Mouse (Mus musculus): Measurements from ENCODE around the gene Pxylp1. TPM values are rescaled to one million over a fixed set of nuclear protein-coding genes. Genes with fewer than 3 reads are reported as not detected.

Gene Pxylp1
- polyA plus RNA-seq, 1 experiment from 2014 or later: 6.5 TPM

DNA sequence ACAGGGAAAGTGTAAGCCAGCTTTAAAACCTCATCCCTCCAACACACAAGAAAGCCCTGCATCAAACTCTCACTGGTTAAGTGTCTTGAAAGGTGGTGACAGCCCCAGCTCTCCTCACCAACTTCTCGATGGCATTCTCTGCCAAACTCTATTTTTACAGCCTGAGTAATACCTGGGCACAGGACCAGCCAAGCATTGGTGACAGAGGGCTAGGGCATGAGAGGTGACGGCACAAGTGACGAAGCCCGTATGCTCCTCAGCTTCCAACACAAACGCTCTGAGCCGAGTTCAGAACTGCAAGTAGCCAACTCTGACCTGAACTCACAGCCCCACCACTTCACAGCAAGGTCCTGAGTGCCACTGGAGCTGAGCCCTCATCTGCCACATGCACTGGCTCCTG, 13.4 kb downstream of the Pxylp1 start:
- H3K4me3 ChIP-seq (ENCODE audit: low read depth, low read length): no peak overlapping the region
- no peak for TF ChIP-seq CTCF (IDR thresholded peaks at IDR 0.05)
- TF ChIP-seq EP300 (IDR thresholded peaks at IDR 0.05): no peak
- no peaks in the 10 kb centered on the region for H3K27me3 ChIP-seq (replicated peaks; ENCODE audit: insufficient read depth, low read length)
- H3K36me3 ChIP-seq (ENCODE audit: insufficient read depth, low read length): no peaks in the 10 kb centered on the region
- H3K9me3 ChIP-seq (ENCODE audit: low read length): no peaks in the 10 kb centered on the region
- H3K27ac ChIP-seq (ENCODE audit: low read length): no peak overlapping the region
- ATAC-seq (peak; percentile 21; the same call in 1 of the 2 replicates), DNase-seq (ENCODE audit: low spot score) (no peak)
- H3K4me2 ChIP-seq (replicated peaks; ENCODE audit: low read depth, low read length): no peak overlapping the region
- no peaks in the 10 kb centered on the region for H3K4me1 ChIP-seq (ENCODE audit: insufficient read depth, low read depth, low read length)
- 68% methylated on average over 6 of the region's 6 CpGs for WGBS
- no peak overlapping the region for H3K9ac ChIP-seq (replicated peaks; ENCODE audit: low read depth)

GRCm38 (mm10) chr9:96878464-96878863, 14.0 kb downstream of the Pxylp1 start:
- H3K36me3 ChIP-seq (ENCODE audit: insufficient read depth, low read length): no peaks in the 10 kb centered on the region
- no peak for ATAC-seq
- WGBS: 41% methylated on average over 4 of the region's 4 CpGs
- H3K9ac ChIP-seq (replicated peaks; ENCODE audit: low read depth): no peak overlapping the region
- no peaks in the 10 kb centered on the region for H3K27me3 ChIP-seq (replicated peaks; ENCODE audit: insufficient read depth, low read length)
- no peak for DNase-seq (ENCODE audit: low spot score)
- no peaks in the 10 kb centered on the region for H3K4me1 ChIP-seq (ENCODE audit: insufficient read depth, low read depth, low read length)
- H3K27ac ChIP-seq (ENCODE audit: low read length): no peak overlapping the region
- no peak overlapping the region for H3K4me3 ChIP-seq (ENCODE audit: low read depth, low read length)
- TF ChIP-seq EP300 (IDR thresholded peaks at IDR 0.05): no peak
- TF ChIP-seq CTCF (IDR thresholded peaks at IDR 0.05): no peak
- no peak overlapping the region for H3K4me2 ChIP-seq (replicated peaks; ENCODE audit: low read depth, low read length)
- H3K9me3 ChIP-seq (ENCODE audit: low read length): no peaks in the 10 kb centered on the region

- Histone ChIP-seq H3K4me3 (ENCODE audit: low read depth, low read length) (no peak overlapping the region), H3K27me3 (replicated peaks; ENCODE audit: insufficient read depth, low read length) (no peaks in the 10 kb centered on the region)
These were observed 16.8 kb downstream of the Pxylp1 start for GRCm38 (mm10) chr9:96875704-96876103.

GRCm38 (mm10) chr9:96873082-96873481, 19.4 kb downstream of the Pxylp1 start:
- DNase-seq (ENCODE audit: low spot score) (no peak), ATAC-seq (no peak)

More at GRCm38 (mm10) chr9:96875704-96876103, 16.8 kb downstream of the Pxylp1 start:
- Histone ChIP-seq H3K4me1 (ENCODE audit: insufficient read depth, low read depth, low read length) (no peaks in the 10 kb centered on the region), H3K4me2 (replicated peaks; ENCODE audit: low read depth, low read length) (no peak overlapping the region), H3K9me3 (ENCODE audit: low read length) (no peaks in the 10 kb centered on the region), H3K36me3 (ENCODE audit: insufficient read depth, low read length) (no peaks in the 10 kb centered on the region), H3K27ac (ENCODE audit: low read length) (no peak overlapping the region), H3K9ac (replicated peaks; ENCODE audit: low read depth) (no peak overlapping the region)
- WGBS: 44% methylated on average over 4 of the region's 4 CpGs
- no peak for DNase-seq (ENCODE audit: low spot score)
- TF ChIP-seq EP300 (IDR thresholded peaks at IDR 0.05): no peak
- no peak for TF ChIP-seq CTCF (IDR thresholded peaks at IDR 0.05)
- ATAC-seq: no peak

GRCm38 (mm10) chr9:96870104-96870503, 22.4 kb downstream of the Pxylp1 start:
- H3K4me3 ChIP-seq (ENCODE audit: low read depth, low read length): no peak overlapping the region
- peak; percentile 63 for DNase-seq (ENCODE audit: low spot score)
- WGBS: 44% methylated on average over 8 of the region's 8 CpGs
- H3K27ac ChIP-seq (ENCODE audit: low read length): peak overlapping the region; percentile 55; the same call in 1 of the 2 replicates
- ATAC-seq: peak; percentile 82
- H3K4me2 ChIP-seq (replicated peaks; ENCODE audit: low read depth, low read length): no peak overlapping the region
- H3K36me3 ChIP-seq (ENCODE audit: insufficient read depth, low read length): no peaks in the 10 kb centered on the region
- no peaks in the 10 kb centered on the region; the same call in 1 of the 2 replicates for H3K4me1 ChIP-seq (ENCODE audit: insufficient read depth, low read depth, low read length)
- H3K27me3 ChIP-seq (replicated peaks; ENCODE audit: insufficient read depth, low read length): no peaks in the 10 kb centered on the region
- TF ChIP-seq EP300 (IDR thresholded peaks at IDR 0.05): no peak; the same call in 1 of the 2 replicates
- TF ChIP-seq CTCF (IDR thresholded peaks at IDR 0.05): no peak
- no peaks in the 10 kb centered on the region for H3K9me3 ChIP-seq (ENCODE audit: low read length)
- no peak overlapping the region for H3K9ac ChIP-seq (replicated peaks; ENCODE audit: low read depth)

More at GRCm38 (mm10) chr9:96873082-96873481, 19.4 kb downstream of the Pxylp1 start:
- H3K27me3 ChIP-seq (replicated peaks; ENCODE audit: insufficient read depth, low read length): no peaks in the 10 kb centered on the region
- no peaks in the 10 kb centered on the region; the same call in 1 of the 2 replicates for H3K4me1 ChIP-seq (ENCODE audit: insufficient read depth, low read depth, low read length)
- 72% methylated on average over 5 of the region's 5 CpGs for WGBS
- no peak overlapping the region for H3K27ac ChIP-seq (ENCODE audit: low read length)
- H3K4me3 ChIP-seq (ENCODE audit: low read depth, low read length): no peak overlapping the region
- H3K9ac ChIP-seq (replicated peaks; ENCODE audit: low read depth): no peak overlapping the region
- H3K9me3 ChIP-seq (ENCODE audit: low read length): no peaks in the 10 kb centered on the region
- H3K4me2 ChIP-seq (replicated peaks; ENCODE audit: low read depth, low read length): no peak overlapping the region
- no peaks in the 10 kb centered on the region for H3K36me3 ChIP-seq (ENCODE audit: insufficient read depth, low read length)
- TF ChIP-seq CTCF (IDR thresholded peaks at IDR 0.05) (peak; percentile 71), EP300 (IDR thresholded peaks at IDR 0.05) (no peak)

GRCm38 (mm10) chr9:96869542-96869941, 22.9 kb downstream of the Pxylp1 start:
- 87% methylated on average over 5 of the region's 5 CpGs for WGBS
- H3K4me3 ChIP-seq (ENCODE audit: low read depth, low read length): no peak overlapping the region
- H3K4me1 ChIP-seq (ENCODE audit: insufficient read depth, low read depth, low read length): no peaks in the 10 kb centered on the region; the same call in 1 of the 2 replicates
- no peak overlapping the region for H3K4me2 ChIP-seq (replicated peaks; ENCODE audit: low read depth, low read length)
- no peaks in the 10 kb centered on the region for H3K36me3 ChIP-seq (ENCODE audit: insufficient read depth, low read length)
- ATAC-seq (no peak), DNase-seq (ENCODE audit: low spot score) (no peak)
- H3K9ac ChIP-seq (replicated peaks; ENCODE audit: low read depth): no peak overlapping the region
- TF ChIP-seq EP300 (IDR thresholded peaks at IDR 0.05) (no peak), CTCF (IDR thresholded peaks at IDR 0.05) (no peak)
- H3K9me3 ChIP-seq (ENCODE audit: low read length): no peaks in the 10 kb centered on the region
- no peaks in the 10 kb centered on the region for H3K27me3 ChIP-seq (replicated peaks; ENCODE audit: insufficient read depth, low read length)
- H3K27ac ChIP-seq (ENCODE audit: low read length): peak overlapping the region; percentile 55; the same call in 1 of the 2 replicates

DNA sequence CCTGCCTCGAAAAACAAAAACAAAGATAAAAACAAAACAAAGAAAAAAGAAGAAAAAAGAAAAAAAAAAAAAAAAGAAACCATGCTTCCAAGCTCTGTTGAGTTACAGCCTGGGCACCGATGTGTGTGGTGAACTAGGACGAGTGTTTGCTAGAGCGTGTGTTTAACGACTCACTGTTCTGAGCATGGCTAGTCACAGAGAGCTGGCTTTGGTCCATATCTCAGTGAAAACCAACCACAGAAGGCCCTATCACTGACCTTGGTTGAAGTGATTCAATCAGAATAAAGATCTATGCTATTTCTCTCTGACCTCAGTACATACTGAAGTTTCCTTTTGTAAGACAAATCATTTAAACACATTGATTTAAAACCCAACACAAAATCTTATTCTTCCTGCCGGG, 23.9 kb downstream of the Pxylp1 start:
- Histone ChIP-seq H3K9me3 (ENCODE audit: low read length) (no peaks in the 10 kb centered on the region), H3K4me2 (replicated peaks; ENCODE audit: low read depth, low read length) (no peak overlapping the region), H3K4me1 (ENCODE audit: insufficient read depth, low read depth, low read length) (no peaks in the 10 kb centered on the region; the same call in 1 of the 2 replicates), H3K27me3 (replicated peaks; ENCODE audit: insufficient read depth, low read length) (no peaks in the 10 kb centered on the region), H3K9ac (replicated peaks; ENCODE audit: low read depth) (no peak overlapping the region), H3K27ac (ENCODE audit: low read length) (no peak overlapping the region), H3K4me3 (ENCODE audit: low read depth, low read length) (no peak overlapping the region), H3K36me3 (ENCODE audit: insufficient read depth, low read length) (no peaks in the 10 kb centered on the region)
- no peak for DNase-seq (ENCODE audit: low spot score)
- 60% methylated on average over 6 of the region's 6 CpGs for WGBS
- no peak for TF ChIP-seq EP300 (IDR thresholded peaks at IDR 0.05)
- TF ChIP-seq CTCF (IDR thresholded peaks at IDR 0.05): no peak
- ATAC-seq: no peak
